Mouse (Mus musculus) heart, embryonic 11.5 days (tissue): ENCODE measurements around the gene Emc8. TPM values are rescaled to one million over a fixed set of nuclear protein-coding genes. Genes with fewer than 3 reads are reported as not detected.

Source experiments
- ATAC-seq: fragments of 200-750 bp; cut with Nextera tagmentation; replicated peaks from 2 replicates; pipeline ENCODE4 v1.8.0; 2017; ENCODE audit warnings: moderate library complexity; ENCODE audit not compliant: insufficient number of reproducible peaks, low FRiP score, low TSS enrichment
- H3K27ac ChIP-seq: fragments of 300-500 bp; sonication (generic); 2 replicates; pipeline ENCODE4 v1.5.1; 2014; ENCODE audit warnings: mild to moderate bottlenecking, low read depth, low read length
- H3K27me3 ChIP-seq: fragments of 300-500 bp; sonication (generic); 2 replicates; pipeline ENCODE4 v1.6.1; 2014; ENCODE audit warnings: mild to moderate bottlenecking, low read length, mixed read lengths; ENCODE audit not compliant: control insufficient read depth, insufficient read depth
- H3K36me3 ChIP-seq: fragments of 300-500 bp; sonication (generic); 2 replicates; pipeline ENCODE4 v1.6.1; 2014; ENCODE audit warnings: mild to moderate bottlenecking, low read length, moderate library complexity, mixed read lengths; ENCODE audit not compliant: control insufficient read depth, insufficient read depth
- H3K4me1 ChIP-seq: fragments of 300-500 bp; sonication (generic); 2 replicates; pipeline ENCODE4 v1.6.1; 2014; ENCODE audit warnings: low read length; ENCODE audit not compliant: control insufficient read depth, insufficient read depth
- H3K4me2 ChIP-seq: fragments of 300-500 bp; sonication (generic); 2 replicates; pipeline ENCODE4 v1.6.1; 2014; ENCODE audit warnings: mild to moderate bottlenecking, moderate library complexity
- H3K4me3 ChIP-seq: fragments of 300-500 bp; sonication (generic); 2 replicates; pipeline ENCODE4 v1.5.1; 2014; ENCODE audit warnings: low read depth, low read length
- H3K9ac ChIP-seq: fragments of 300-500 bp; sonication (generic); 2 replicates; pipeline ENCODE4 v1.6.1; 2014; ENCODE audit warnings: mild to moderate bottlenecking, low read depth, low read length, moderate library complexity
- H3K9me3 ChIP-seq: fragments of 300-500 bp; sonication (generic); replicated peaks from 2 replicates; pipeline ENCODE4 v1.6.1; 2016; ENCODE audit warnings: low read length; ENCODE audit not compliant: control insufficient read depth
- WGBS: fragments of 180-500 bp; shearing (Covaris S2); extraction: QIAGEN DNeasy Blood & Tissue Kit; methylation state at CpG from one replicate; pipeline ENCODE4 v1.1.7; 2014; ENCODE audit not compliant: insufficient replicate concordance; 5-methylcytosine and 5-hydroxymethylcytosine counted together
- polyA plus RNA-seq: library from polyadenylated mRNA; unstranded; fragments of >200 nt; fragmentation: Nextera tagmentation; extraction: Ambion mirVana; gene quantifications from 2 replicates; pipeline ENCODE4 v1.2.1, GENCODE M21; 2014

Gene Emc8
- polyA plus RNA-seq, 1 experiment from 2014 or later, result 221 TPM

DNA sequence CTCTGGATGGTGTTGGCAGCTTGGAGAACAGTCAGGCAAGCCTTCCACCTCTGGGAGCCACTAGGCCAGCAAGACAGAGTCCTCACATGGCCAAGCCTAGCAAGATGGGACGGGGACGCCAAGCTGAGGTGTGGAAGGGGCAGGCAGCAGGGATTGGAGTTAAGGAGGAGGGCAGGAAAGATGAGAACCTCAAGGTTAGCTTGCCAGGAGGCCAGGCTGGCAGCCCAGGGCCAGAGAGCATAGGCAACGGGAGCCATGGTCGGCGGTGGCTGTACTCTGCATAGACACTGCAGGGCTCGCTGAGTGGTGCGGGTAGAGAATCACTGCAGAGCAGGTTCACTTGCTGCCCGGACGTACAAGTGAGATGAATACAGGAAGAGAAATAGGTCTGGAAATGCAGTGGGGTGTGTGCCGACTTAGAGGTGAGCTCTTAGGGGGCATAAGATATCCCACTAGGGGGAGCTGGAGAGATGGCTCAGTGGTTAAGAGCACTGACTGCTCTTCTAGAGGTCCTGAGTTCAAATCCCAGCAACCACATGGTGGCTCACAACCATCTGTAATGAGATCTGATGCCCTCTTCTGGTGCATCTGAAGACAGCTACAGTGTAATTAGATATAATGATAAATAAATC is 26.2 kb downstream of the Emc8 start:
- no peak overlapping the region for H3K4me2 ChIP-seq
- H3K9ac ChIP-seq, result no peak overlapping the region
- no peaks in the 10 kb centered on the region for H3K27me3 ChIP-seq
- ATAC-seq, result no peak
- H3K4me3 ChIP-seq, result no peak overlapping the region
- no peaks in the 10 kb centered on the region for H3K9me3 ChIP-seq
- H3K36me3 ChIP-seq, result no peaks in the 10 kb centered on the region
- 73% methylated on average over 10 of the region's 10 CpGs for WGBS
- H3K27ac ChIP-seq, result no peak overlapping the region
- H3K4me1 ChIP-seq, result peaks cover 3% of the 10 kb centered on the region; the same call in 1 of the 2 replicates

DNA sequence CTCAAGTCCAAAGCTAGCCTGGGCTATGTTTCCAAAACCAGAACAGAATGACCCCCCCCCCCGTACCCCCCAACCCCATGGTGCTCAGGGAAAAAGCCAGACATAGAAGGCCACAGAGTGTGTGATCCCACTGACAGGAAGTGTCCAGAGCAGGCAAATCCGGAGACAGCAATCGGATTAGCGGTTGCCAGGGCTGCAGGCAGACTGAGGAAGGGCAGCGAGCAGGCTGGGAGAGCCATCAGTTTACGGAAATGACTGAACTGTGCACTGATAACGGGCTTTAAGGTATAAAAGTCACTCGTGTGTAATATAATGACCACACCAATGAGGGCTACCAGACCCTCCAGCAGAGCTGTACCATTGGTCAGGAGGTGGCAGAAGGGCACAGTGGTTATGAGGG is 27.1 kb downstream of the Emc8 start:
- H3K4me3 ChIP-seq, result no peak overlapping the region
- H3K9me3 ChIP-seq, result no peaks in the 10 kb centered on the region
- no peak overlapping the region; the same call in 1 of the 2 replicates for H3K4me2 ChIP-seq
- H3K27me3 ChIP-seq, result no peaks in the 10 kb centered on the region
- peaks cover 3% of the 10 kb centered on the region; the same call in 1 of the 2 replicates for H3K4me1 ChIP-seq
- no peak overlapping the region for H3K9ac ChIP-seq
- ATAC-seq, result no peak
- 22% methylated on average over 8 of the region's 8 CpGs for WGBS
- H3K36me3 ChIP-seq, result no peaks in the 10 kb centered on the region
- H3K27ac ChIP-seq, result no peak overlapping the region

- Histone ChIP-seq H3K9me3 (0 out of 2 replicates have a peak, but pooled peaks cover 2% of the 10 kb centered on the region), H3K36me3 (no peaks in the 10 kb centered on the region), H3K4me2 (peak overlapping the region; percentile 95), H3K27ac (no peak overlapping the region), H3K27me3 (peaks cover 15% of the 10 kb centered on the region), H3K4me1 (peaks cover 15% of the 10 kb centered on the region), H3K4me3 (peak overlapping the region; percentile 67), H3K9ac (peak overlapping the region; percentile 65)
- peak; percentile 36; the same call in 1 of the 2 replicates for ATAC-seq
- WGBS, result 1% methylated on average over 40 of the region's 42 CpGs
Measured at GRCm38 (mm10) chr8:120634329-120634839, 34.0 kb downstream of the Emc8 start.

- H3K36me3 ChIP-seq, result no peaks in the 10 kb centered on the region
- peak overlapping the region; percentile 65 for H3K9ac ChIP-seq
- ATAC-seq, result peak; percentile 33; the same call in 1 of the 2 replicates
- H3K9me3 ChIP-seq, result 0 out of 2 replicates have a peak, but pooled peaks cover 2% of the 10 kb centered on the region
- no peak overlapping the region for H3K27ac ChIP-seq
- WGBS, result 1% methylated on average over 40 of the region's 44 CpGs
- H3K4me3 ChIP-seq, result peak overlapping the region; percentile 67
- peaks cover 15% of the 10 kb centered on the region for H3K4me1 ChIP-seq
- H3K4me2 ChIP-seq, result peak overlapping the region; percentile 95
- peaks cover 15% of the 10 kb centered on the region for H3K27me3 ChIP-seq
Measured at GRCm38 (mm10) chr8:120633665-120634271, 34.6 kb downstream of the Emc8 start.

DNA sequence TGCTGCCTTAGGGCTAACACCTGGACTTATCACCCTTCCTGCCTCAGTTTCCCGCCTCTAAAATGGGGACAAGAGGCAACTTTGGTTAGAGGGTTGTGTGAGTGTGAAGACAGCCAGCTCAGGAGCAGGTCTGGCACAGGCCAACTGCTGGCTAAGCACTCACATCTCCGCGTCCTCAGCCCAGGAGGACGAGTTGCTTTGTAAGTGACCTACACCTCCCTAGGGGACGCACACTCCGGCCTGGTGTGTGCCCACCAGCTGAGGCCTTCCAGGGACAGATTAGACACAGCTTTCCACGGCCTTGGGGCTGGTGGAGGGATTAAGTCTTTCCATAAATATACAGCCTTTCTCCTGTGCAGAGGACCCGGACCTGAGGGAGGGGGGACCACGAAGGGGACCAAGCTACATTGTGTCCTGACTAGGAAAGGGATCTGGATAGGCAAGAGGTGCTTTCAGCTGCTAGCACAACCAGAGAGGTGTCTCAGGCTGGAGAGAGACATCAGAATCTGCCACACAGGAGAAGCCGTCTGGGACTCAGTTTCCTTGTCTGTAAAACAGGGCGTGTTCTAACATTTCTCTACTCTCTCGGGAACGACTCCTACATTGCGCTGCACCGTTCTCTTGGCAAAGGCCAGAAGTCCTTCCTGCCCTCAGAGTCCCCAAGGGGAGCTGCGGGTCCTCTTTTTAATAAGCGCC is 35.3 kb downstream of the Emc8 start:
- H3K36me3 ChIP-seq, result no peaks in the 10 kb centered on the region
- peak overlapping the region; percentile 67 for H3K4me3 ChIP-seq
- H3K9ac ChIP-seq, result peak overlapping the region; percentile 65; the same call in 1 of the 2 replicates
- peaks cover 15% of the 10 kb centered on the region for H3K4me1 ChIP-seq
- H3K4me2 ChIP-seq, result peak overlapping the region; percentile 95
- H3K27ac ChIP-seq, result no peak overlapping the region
- WGBS, result 29% methylated on average over 17 of the region's 17 CpGs
- 0 out of 2 replicates have a peak, but pooled peaks cover 2% of the 10 kb centered on the region for H3K9me3 ChIP-seq
- no peak for ATAC-seq
- H3K27me3 ChIP-seq, result peaks cover 15% of the 10 kb centered on the region

- Histone ChIP-seq H3K36me3 (no peaks in the 10 kb centered on the region), H3K27ac (no peak overlapping the region), H3K4me3 (no peak overlapping the region), H3K27me3 (peaks cover 15% of the 10 kb centered on the region), H3K4me2 (no peak overlapping the region), H3K9ac (no peak overlapping the region), H3K9me3 (0 out of 2 replicates have a peak, but pooled peaks cover 2% of the 10 kb centered on the region), H3K4me1 (peaks cover 15% of the 10 kb centered on the region)
- no peak for ATAC-seq
- WGBS, result 72% methylated on average over 21 of the region's 21 CpGs
Measured at GRCm38 (mm10) chr8:120631441-120632375, 36.7 kb downstream of the Emc8 start.

DNA sequence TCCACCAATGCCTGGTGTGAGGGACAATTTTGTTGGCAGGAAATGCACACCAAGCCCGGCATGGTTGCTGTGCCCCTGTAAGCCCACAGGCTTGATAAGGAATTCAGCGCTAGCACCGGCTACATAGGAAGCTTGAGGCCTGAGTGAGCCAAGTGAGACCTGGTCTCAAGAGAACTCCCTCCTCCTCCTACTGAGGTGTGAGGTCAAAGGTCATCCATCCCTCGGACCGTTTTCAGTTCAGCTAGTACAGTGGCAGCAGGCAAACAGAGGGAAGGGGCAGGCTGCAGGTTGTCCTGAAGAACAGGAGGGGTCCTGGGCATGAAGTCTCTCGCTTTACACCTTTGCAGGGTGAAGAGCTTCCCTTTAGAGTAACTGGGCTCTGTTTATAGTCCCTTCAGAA is 37.5 kb downstream of the Emc8 start:
- 0 out of 2 replicates have a peak, but pooled peaks cover 2% of the 10 kb centered on the region for H3K9me3 ChIP-seq
- no peak overlapping the region for H3K27ac ChIP-seq
- no peak overlapping the region for H3K4me3 ChIP-seq
- H3K9ac ChIP-seq, result no peak overlapping the region
- H3K36me3 ChIP-seq, result no peaks in the 10 kb centered on the region
- no peak overlapping the region for H3K4me2 ChIP-seq
- ATAC-seq, result no peak
- peaks cover 15% of the 10 kb centered on the region for H3K27me3 ChIP-seq
- peaks cover 15% of the 10 kb centered on the region for H3K4me1 ChIP-seq
- WGBS, result 39% methylated on average over 6 of the region's 6 CpGs
